ENCODE assay signal across 18 mouse cellular contexts in genomic region chr4:49788971-49789370, GRCm38 (mm10). TPM values are rescaled to one million over a fixed set of nuclear protein-coding genes. Genes with fewer than 3 reads are reported as not detected.
"Had no signal": no experiment of that assay in that cellular context is flagged by ENCODE, and none has a peak within 500 bp of the region (broad histone marks: within the 10 kb centered on the region; RNA-seq: fewer than 3 reads in every experiment).

No protein-coding gene starts in this region.

- H3K9ac ChIP-seq: liver, embryonic 13.5 days; liver, embryonic 15.5 days; liver, postnatal 0 days; midbrain, embryonic 13.5 days; midbrain, embryonic 15.5 days; neural tube, embryonic 12.5 days; stomach, embryonic 15.5 days had no signal

- H3K36me3 ChIP-seq: liver, embryonic 13.5 days; liver, embryonic 15.5 days; midbrain, embryonic 13.5 days; midbrain, embryonic 15.5 days; neural tube, embryonic 12.5 days; stomach, embryonic 15.5 days had no signal

- H3K4me1 ChIP-seq: liver, embryonic 13.5 days; liver, embryonic 15.5 days; megakaryocyte, embryonic 14.5 days; midbrain, embryonic 15.5 days; neural tube, embryonic 12.5 days; stomach, embryonic 15.5 days had no signal

- H3K27ac ChIP-seq: liver, embryonic 13.5 days; liver, embryonic 15.5 days; macrophage; midbrain, embryonic 13.5 days; midbrain, embryonic 15.5 days; neural tube, embryonic 12.5 days; stomach, embryonic 15.5 days; stomach, postnatal 0 days had no signal

- H3K4me3 ChIP-seq: liver, embryonic 13.5 days; liver, embryonic 15.5 days; megakaryocyte, embryonic 14.5 days; midbrain, embryonic 13.5 days; midbrain, embryonic 15.5 days; neural tube, embryonic 12.5 days; stomach, embryonic 15.5 days had no signal

- H3K4me2 ChIP-seq: liver, embryonic 13.5 days; liver, embryonic 15.5 days; midbrain, embryonic 11.5 days; midbrain, embryonic 13.5 days; midbrain, embryonic 15.5 days; neural tube, embryonic 12.5 days; stomach, embryonic 15.5 days had no signal

- H3K27me3 ChIP-seq: liver, embryonic 13.5 days; liver, embryonic 15.5 days; megakaryocyte, embryonic 14.5 days; midbrain, embryonic 13.5 days; midbrain, embryonic 15.5 days; neural tube, embryonic 12.5 days; stomach, embryonic 15.5 days had no signal

- DNase-seq: liver, embryonic 13.5 days; liver, postnatal 0 days; lung, postnatal 10 days; lung, postnatal 36 days; right cerebral cortex, postnatal 14 days; thymus, adult 2 months; thymus, postnatal 25 days; thymus, postnatal 4 days had no signal

- ATAC-seq: liver, postnatal 0 days; midbrain, embryonic 13.5 days; midbrain, embryonic 15.5 days had no signal

- H3K9me3 ChIP-seq: liver, embryonic 13.5 days; liver, embryonic 15.5 days; megakaryocyte, embryonic 14.5 days; midbrain, embryonic 13.5 days; midbrain, embryonic 15.5 days; neural tube, embryonic 12.5 days; stomach, embryonic 15.5 days had no signal

RNA-seq across cellular contexts. Expression of gene Grin3a, which starts 56.6 kb away (rescaled TPM):
- polyA plus RNA-seq: liver, postnatal 0 days; macrophage; spleen, adult 2 months had no signal
